In the genomic region with DNA sequence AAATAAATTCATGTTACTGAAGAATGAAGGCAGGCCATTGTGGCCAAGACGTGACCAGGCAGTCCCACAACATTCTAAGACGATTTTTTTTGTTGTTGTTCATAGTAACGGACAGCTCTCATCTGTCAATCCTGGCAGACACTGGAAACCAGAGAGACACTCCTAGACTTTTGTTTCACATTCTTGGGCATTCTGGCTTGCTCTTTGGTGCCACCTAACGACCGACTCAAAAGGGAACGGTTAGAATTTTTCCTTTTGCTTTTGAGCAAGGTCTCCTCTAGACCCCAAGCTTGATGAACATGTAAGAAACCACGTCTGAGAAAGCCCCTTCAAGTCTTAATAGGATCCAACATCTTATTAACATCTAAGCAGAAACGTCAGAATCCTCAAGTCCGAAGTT, we compare ENCODE assay signal across 10 mouse cellular contexts. TPM values are rescaled to one million over a fixed set of nuclear protein-coding genes. Genes with fewer than 3 reads are reported as not detected.
A peak's percentile ranks its signal among the peaks of the same experiment; 100 is the strongest.
DNase-seq lines count a peak whose midpoint lies in the region; ATAC-seq and TF ChIP-seq lines count a peak whose summit lies in the region.
"Had no signal": no experiment of that assay in that cellular context is flagged by ENCODE, and none has a peak within 500 bp of the region (broad histone marks: within the 10 kb centered on the region; RNA-seq: fewer than 3 reads in every experiment).

No protein-coding gene starts in this region.

- H3K4me1 ChIP-seq in cerebellum, adult 2 months (ENCODE audit: control insufficient read depth, insufficient read depth, low read length) = peaks cover 4% of the 10 kb centered on the region; the same call in 1 of the 2 replicates
- H3K4me1 ChIP-seq in hindbrain, postnatal 0 days (ENCODE audit: insufficient read depth, low read length) = no peaks in the 10 kb centered on the region
- no peaks in the 10 kb centered on the region for H3K4me1 ChIP-seq in neural tube, embryonic 11.5 days (ENCODE audit: control insufficient read depth, insufficient read depth, low read length)
- H3K4me1 ChIP-seq: embryonic facial prominence, embryonic 13.5 days had no signal

- peak; percentile 34; the same call in 1 of the 2 replicates for TF ChIP-seq CTCF in cerebellum, adult 2 months (IDR thresholded peaks at IDR 0.05; ENCODE audit: borderline replicate concordance, insufficient read depth, low read depth, low read length)
- TF ChIP-seq CTCF in Patski (IDR thresholded peaks at IDR 0.05) = peak; percentile 69
- TF ChIP-seq CTCF in hindbrain, postnatal 0 days (IDR thresholded peaks at IDR 0.05; ENCODE audit: low read depth) = peak; percentile 85

- no peak overlapping the region for H3K27ac ChIP-seq in cerebellum, adult 2 months (ENCODE audit: insufficient read depth, low read length)
- H3K27ac ChIP-seq in hindbrain, postnatal 0 days = no peak overlapping the region
- H3K27ac ChIP-seq in neural tube, embryonic 11.5 days (ENCODE audit: low read depth, low read length) = no peak overlapping the region
- H3K27ac ChIP-seq: embryonic facial prominence, embryonic 13.5 days had no signal

- POLR2A ChIA-PET in Patski (lab: Charles Lee) = no interaction called here

- no peaks in the 10 kb centered on the region for H3K27me3 ChIP-seq in cerebellum, adult 2 months (ENCODE audit: control insufficient read depth, insufficient read depth, low read length)
- no peaks in the 10 kb centered on the region for H3K27me3 ChIP-seq in Patski
- no peaks in the 10 kb centered on the region for H3K27me3 ChIP-seq in hindbrain, postnatal 0 days (ENCODE audit: insufficient read depth, low read length)
- no peaks in the 10 kb centered on the region for H3K27me3 ChIP-seq in neural tube, embryonic 11.5 days (ENCODE audit: control insufficient read depth, insufficient read depth, low read length)
- H3K27me3 ChIP-seq: embryonic facial prominence, embryonic 13.5 days had no signal

- H3K4me3 ChIP-seq in cerebellum, adult 2 months (replicated peaks; ENCODE audit: insufficient read depth, low read depth, low read length) = no peak overlapping the region
- no peak overlapping the region for H3K4me3 ChIP-seq in hindbrain, postnatal 0 days (ENCODE audit: low read length)
- no peak overlapping the region for H3K4me3 ChIP-seq in neural tube, embryonic 11.5 days (ENCODE audit: low read depth, low read length)
- H3K4me3 ChIP-seq: embryonic facial prominence, embryonic 13.5 days; myocyte had no signal

- in situ Hi-C loops in Patski (cut with MboI; ENCODE audit: low pct_unique_long_range_greater_than_20kb) = no loop called here

- H3K9ac ChIP-seq in hindbrain, postnatal 0 days (replicated peaks; ENCODE audit: low read length) = no peak overlapping the region
- no peak overlapping the region for H3K9ac ChIP-seq in neural tube, embryonic 11.5 days (ENCODE audit: low read length)
- H3K9ac ChIP-seq: embryonic facial prominence, embryonic 13.5 days had no signal

- H3K4me2 ChIP-seq in hindbrain, postnatal 0 days (ENCODE audit: low read depth, low read length) = no peak overlapping the region
- H3K4me2 ChIP-seq in neural tube, embryonic 11.5 days (ENCODE audit: low read depth) = no peak overlapping the region
- H3K4me2 ChIP-seq: embryonic facial prominence, embryonic 13.5 days had no signal

- CTCF ChIA-PET in Patski (lab: Charles Lee) = interaction anchor here (1.0 to 2.5 kb wide), 7 partner anchors 9 to 24 kb away, joined by 3 to 16 read pairs (median 3); no protein-coding TSS in a partner anchor

- no peak for TF ChIP-seq POLR2A in cerebellum, adult 2 months (IDR thresholded peaks at IDR 0.05; ENCODE audit: borderline replicate concordance, insufficient read depth, low read length)

- no peak for ATAC-seq in Patski
- ATAC-seq in hindbrain, postnatal 0 days = no peak
- ATAC-seq in neural tube, embryonic 11.5 days (ENCODE audit: insufficient read depth, low FRiP score, low TSS enrichment) = no peak
- ATAC-seq in erythroid progenitor cell, adult 5-6 weeks (replicated peaks; ENCODE audit: low FRiP score, poor library complexity, severe bottlenecking) = no peak

- no peak for DNase-seq in cerebellum, adult 2 months
- no peak for DNase-seq in cerebellum, adult 11-12 months
- DNase-seq in layer of hippocampus, adult 11-12 months (ENCODE audit: low spot score) = peak; percentile 38
- no peak for DNase-seq in layer of hippocampus, adult 9-11 months
- DNase-seq in Patski (ENCODE audit: low read depth, low spot score) = no peak
- peak; percentile 80 for DNase-seq in hindbrain, postnatal 0 days (ENCODE audit: low spot score)
- peak; percentile 63 for DNase-seq in neural tube, embryonic 11.5 days (ENCODE audit: low spot score)

- 11% methylated on average over 9 of the region's 9 CpGs for WGBS in cerebellum, adult 2 months
- WGBS in hindbrain, postnatal 0 days = 6% methylated on average over 9 of the region's 9 CpGs
- 16% methylated on average over 9 of the region's 9 CpGs for WGBS in neural tube, embryonic 11.5 days

- H3K9me3 ChIP-seq in hindbrain, postnatal 0 days (ENCODE audit: low read length) = no peaks in the 10 kb centered on the region
- H3K9me3 ChIP-seq in neural tube, embryonic 11.5 days (ENCODE audit: control insufficient read depth, low read length) = no peaks in the 10 kb centered on the region

- H3K36me3 ChIP-seq in hindbrain, postnatal 0 days (ENCODE audit: insufficient read depth, low read length) = peaks cover 7% of the 10 kb centered on the region; the same call in 1 of the 2 replicates
- H3K36me3 ChIP-seq in neural tube, embryonic 11.5 days (ENCODE audit: control insufficient read depth, insufficient read depth, low read length) = peaks cover 7% of the 10 kb centered on the region

RNA-seq across cellular contexts. Expression of a gene that starts 31.7 kb away (rescaled TPM):
- polyA plus RNA-seq in cerebellum, adult 2 months (2012; rRNA removed) = 18.6 and 19.8 TPM in 2 replicates
- polyA plus RNA-seq in Patski (2021) = 21.6 TPM
- 32.1 and 44.3 TPM in 2 replicates for total RNA-seq in hindbrain, postnatal 0 days (2014; rRNA removed)
- polyA plus RNA-seq in hindbrain, postnatal 0 days (2015; fragmentation: Nextera tagmentation; extraction: Ambion mirVana) = 24.9 and 27.5 TPM in 2 replicates
- polyA plus RNA-seq in neural tube, embryonic 11.5 days (2014; fragmentation: Nextera tagmentation; extraction: Ambion mirVana) = 30.6 and 35.1 TPM in 2 replicates
- total RNA-seq in erythroid progenitor cell, adult 5-6 weeks (2015; ENCODE audit: low replicate concordance) = 2.9 and 11.2 TPM in 2 replicates
- 2.2 and 8.5 TPM in 2 replicates for total RNA-seq in erythroid progenitor cell, adult 5-6 weeks (2017; ENCODE audit: low replicate concordance)

Comparison
In these comparisons a context has a peak if more than half of its experiments do, and no peak if none do; other contexts are left out.
1. DNase-seq: peak in layer of hippocampus, adult 11-12 months (single experiment), hindbrain, postnatal 0 days (single experiment) and neural tube, embryonic 11.5 days (single experiment); none in cerebellum, adult 2 months (0 of 2), cerebellum, adult 11-12 months (single experiment), layer of hippocampus, adult 9-11 months (single experiment) and Patski (single experiment).
2. CTCF ChIP-seq: peak in every context shown above with its lines; median percentile 85 in hindbrain, postnatal 0 days; 69 in Patski; 34 in cerebellum, adult 2 months.